Mouse (Mus musculus): ENCODE results near the gene Wdr48. TPM values are rescaled to one million over a fixed set of nuclear protein-coding genes. Genes with fewer than 3 reads are reported as not detected.

The Wdr48 gene
- total and polyA plus RNA-seq, 2 experiments from 2014 or later, result 47.5 to 50.9 TPM

GRCm38 (mm10) chr9:119919858-119920257, 25.2 kb downstream of the Wdr48 start:
- 81% methylated on average over 1 of the region's 1 CpGs for WGBS
- no peak overlapping the region for H3K9ac ChIP-seq (replicated peaks; ENCODE audit: low read length)
- no peaks in the 10 kb centered on the region for H3K27me3 ChIP-seq (ENCODE audit: insufficient read depth, low read length)
- H3K4me2 ChIP-seq (ENCODE audit: low read depth, low read length), result no peak overlapping the region
- TF ChIP-seq CTCF (IDR thresholded peaks at IDR 0.05; ENCODE audit: low read depth), result no peak
- no peak overlapping the region for H3K27ac ChIP-seq
- no peak for DNase-seq (ENCODE audit: low spot score)
- ATAC-seq, result no peak
- H3K4me1 ChIP-seq (ENCODE audit: insufficient read depth, low read length), result no peaks in the 10 kb centered on the region
- no peaks in the 10 kb centered on the region for H3K9me3 ChIP-seq (ENCODE audit: low read length)
- peaks cover 74% of the 10 kb centered on the region for H3K36me3 ChIP-seq (ENCODE audit: insufficient read depth, low read length)
- H3K4me3 ChIP-seq (ENCODE audit: low read length), result no peak overlapping the region

- DNase-seq (ENCODE audit: low spot score) (no peak), ATAC-seq (no peak)
- 96% methylated on average over 4 of the region's 4 CpGs for WGBS
- H3K4me1 ChIP-seq (ENCODE audit: insufficient read depth, low read length), result no peaks in the 10 kb centered on the region
- no peak for TF ChIP-seq CTCF (IDR thresholded peaks at IDR 0.05; ENCODE audit: low read depth)
- H3K4me3 ChIP-seq (ENCODE audit: low read length), result no peak overlapping the region
- peaks cover 78% of the 10 kb centered on the region for H3K36me3 ChIP-seq (ENCODE audit: insufficient read depth, low read length)
- H3K27ac ChIP-seq, result no peak overlapping the region
- H3K27me3 ChIP-seq (ENCODE audit: insufficient read depth, low read length), result no peaks in the 10 kb centered on the region
- H3K9me3 ChIP-seq (ENCODE audit: low read length), result no peaks in the 10 kb centered on the region
- H3K9ac ChIP-seq (replicated peaks; ENCODE audit: low read length), result no peak overlapping the region
- H3K4me2 ChIP-seq (ENCODE audit: low read depth, low read length), result no peak overlapping the region
Observed at GRCm38 (mm10) chr9:119923462-119923861, 28.8 kb downstream of the Wdr48 start.

- Histone ChIP-seq H3K4me3 (ENCODE audit: low read length) (no peak overlapping the region), H3K27me3 (ENCODE audit: insufficient read depth, low read length) (no peaks in the 10 kb centered on the region), H3K4me1 (ENCODE audit: insufficient read depth, low read length) (no peaks in the 10 kb centered on the region), H3K27ac (no peak overlapping the region), H3K36me3 (ENCODE audit: insufficient read depth, low read length) (peaks cover 77% of the 10 kb centered on the region), H3K9ac (replicated peaks; ENCODE audit: low read length) (no peak overlapping the region), H3K4me2 (ENCODE audit: low read depth, low read length) (no peak overlapping the region), H3K9me3 (ENCODE audit: low read length) (no peaks in the 10 kb centered on the region)
- DNase-seq (ENCODE audit: low spot score) (no peak), ATAC-seq (no peak)
- TF ChIP-seq CTCF (IDR thresholded peaks at IDR 0.05; ENCODE audit: low read depth), result no peak
- 92% methylated on average over 16 of the region's 16 CpGs for WGBS
Observed at GRCm38 (mm10) chr9:119925120-119925657, 30.5 kb downstream of the Wdr48 start.

- H3K27ac ChIP-seq, result no peak overlapping the region
- no peak overlapping the region for H3K4me2 ChIP-seq (ENCODE audit: low read depth, low read length)
- ATAC-seq, result no peak
- no peak overlapping the region for H3K9ac ChIP-seq (replicated peaks; ENCODE audit: low read length)
- peak; percentile 33 for DNase-seq (ENCODE audit: low spot score)
- no peaks in the 10 kb centered on the region for H3K27me3 ChIP-seq (ENCODE audit: insufficient read depth, low read length)
- no peak for TF ChIP-seq CTCF (IDR thresholded peaks at IDR 0.05; ENCODE audit: low read depth)
- no peak overlapping the region for H3K4me3 ChIP-seq (ENCODE audit: low read length)
- H3K4me1 ChIP-seq (ENCODE audit: insufficient read depth, low read length), result no peaks in the 10 kb centered on the region
- H3K9me3 ChIP-seq (ENCODE audit: low read length), result no peaks in the 10 kb centered on the region
- 48% methylated on average over 8 of the region's 8 CpGs for WGBS
- peaks cover 74% of the 10 kb centered on the region for H3K36me3 ChIP-seq (ENCODE audit: insufficient read depth, low read length)
Observed at GRCm38 (mm10) chr9:119925729-119926128, 31.1 kb downstream of the Wdr48 start.

GRCm38 (mm10) chr9:119926497-119926896, 31.8 kb downstream of the Wdr48 start:
- H3K27me3 ChIP-seq (ENCODE audit: insufficient read depth, low read length), result no peaks in the 10 kb centered on the region
- no peak overlapping the region for H3K9ac ChIP-seq (replicated peaks; ENCODE audit: low read length)
- no peaks in the 10 kb centered on the region for H3K4me1 ChIP-seq (ENCODE audit: insufficient read depth, low read length)
- no peaks in the 10 kb centered on the region for H3K9me3 ChIP-seq (ENCODE audit: low read length)
- 82% methylated on average over 5 of the region's 5 CpGs for WGBS
- no peak overlapping the region for H3K4me2 ChIP-seq (ENCODE audit: low read depth, low read length)
- ATAC-seq, result no peak; the same call in 1 of the 2 replicates
- H3K36me3 ChIP-seq (ENCODE audit: insufficient read depth, low read length), result peaks cover 68% of the 10 kb centered on the region
- DNase-seq (ENCODE audit: low spot score), result no peak
- no peak overlapping the region for H3K4me3 ChIP-seq (ENCODE audit: low read length)
- no peak overlapping the region for H3K27ac ChIP-seq
- TF ChIP-seq CTCF (IDR thresholded peaks at IDR 0.05; ENCODE audit: low read depth), result no peak

- Histone ChIP-seq H3K27ac (no peak overlapping the region), H3K4me2 (ENCODE audit: low read depth, low read length) (no peak overlapping the region), H3K36me3 (ENCODE audit: insufficient read depth, low read length) (peaks cover 25% of the 10 kb centered on the region), H3K4me3 (ENCODE audit: low read length) (no peak overlapping the region), H3K4me1 (ENCODE audit: insufficient read depth, low read length) (peaks cover 5% of the 10 kb centered on the region; the same call in 1 of the 2 replicates), H3K27me3 (ENCODE audit: insufficient read depth, low read length) (no peaks in the 10 kb centered on the region), H3K9ac (replicated peaks; ENCODE audit: low read length) (no peak overlapping the region), H3K9me3 (ENCODE audit: low read length) (no peaks in the 10 kb centered on the region)
- WGBS, result 89% methylated on average over 12 of the region's 12 CpGs
- TF ChIP-seq CTCF (IDR thresholded peaks at IDR 0.05; ENCODE audit: low read depth), result no peak
- ATAC-seq (no peak), DNase-seq (ENCODE audit: low spot score) (no peak)
Observed at GRCm38 (mm10) chr9:119932358-119932757, 37.7 kb downstream of the Wdr48 start.

GRCm38 (mm10) chr9:119933675-119934074, 39.0 kb downstream of the Wdr48 start:
- ATAC-seq (no peak), DNase-seq (ENCODE audit: low spot score) (no peak)
- peaks cover 17% of the 10 kb centered on the region; the same call in 1 of the 2 replicates for H3K36me3 ChIP-seq (ENCODE audit: insufficient read depth, low read length)
- no peak overlapping the region for H3K4me2 ChIP-seq (ENCODE audit: low read depth, low read length)
- H3K9me3 ChIP-seq (ENCODE audit: low read length), result no peaks in the 10 kb centered on the region
- H3K27me3 ChIP-seq (ENCODE audit: insufficient read depth, low read length), result no peaks in the 10 kb centered on the region
- 95% methylated on average over 6 of the region's 6 CpGs for WGBS
- H3K9ac ChIP-seq (replicated peaks; ENCODE audit: low read length), result no peak overlapping the region
- no peak overlapping the region for H3K27ac ChIP-seq
- no peak for TF ChIP-seq CTCF (IDR thresholded peaks at IDR 0.05; ENCODE audit: low read depth)
- peaks cover 5% of the 10 kb centered on the region; the same call in 1 of the 2 replicates for H3K4me1 ChIP-seq (ENCODE audit: insufficient read depth, low read length)
- H3K4me3 ChIP-seq (ENCODE audit: low read length), result no peak overlapping the region

Measured in hindbrain, postnatal 0 days (tissue).